Mouse (Mus musculus): ENCODE data around the gene Samd14. TPM values are rescaled to one million over a fixed set of nuclear protein-coding genes. Genes with fewer than 3 reads are reported as not detected.

Samd14 gene
- polyA plus RNA-seq, 1 experiment: 135 TPM

GRCm38 (mm10) chr11:95000548-95000947 lies 9.1 kb upstream of the Samd14 start:
- peak overlapping the region; percentile 40 for H3K4me3 ChIP-seq (replicated peaks)
- TF ChIP-seq TAL1 (IDR thresholded peaks at IDR 0.05; ENCODE audit: low read length) (no peak), GATA1 (IDR thresholded peaks at IDR 0.05; ENCODE audit: low read length) (no peak)

GRCm38 (mm10) chr11:95001058-95001457 lies 8.6 kb upstream of the Samd14 start:
- Histone ChIP-seq H3K4me1 (ENCODE audit: control insufficient read depth) (peaks cover 100% of the 10 kb centered on the region), H3K4me3 (replicated peaks) (peak overlapping the region; percentile 40), H3K9me3 (ENCODE audit: control insufficient read depth, low read length) (no peaks in the 10 kb centered on the region), H3K36me3 (ENCODE audit: control insufficient read depth) (peaks cover 100% of the 10 kb centered on the region), H3K27me3 (ENCODE audit: control insufficient read depth) (no peaks in the 10 kb centered on the region)
- no peak for TF ChIP-seq TAL1 (IDR thresholded peaks at IDR 0.05; ENCODE audit: low read length)
- TF ChIP-seq GATA1 (IDR thresholded peaks at IDR 0.05; ENCODE audit: low read length): peak; percentile 94

More at GRCm38 (mm10) chr11:95000548-95000947, 9.1 kb upstream of the Samd14 start:
- Histone ChIP-seq H3K27me3 (ENCODE audit: control insufficient read depth) (no peaks in the 10 kb centered on the region), H3K9me3 (ENCODE audit: control insufficient read depth, low read length) (no peaks in the 10 kb centered on the region), H3K36me3 (ENCODE audit: control insufficient read depth) (peaks cover 100% of the 10 kb centered on the region), H3K4me1 (ENCODE audit: control insufficient read depth) (peaks cover 100% of the 10 kb centered on the region)

- TF ChIP-seq TAL1 (IDR thresholded peaks at IDR 0.05; ENCODE audit: low read length) (no peak), GATA1 (IDR thresholded peaks at IDR 0.05; ENCODE audit: low read length) (no peak)
- H3K4me3 ChIP-seq (replicated peaks): no peak overlapping the region
- peaks cover 94% of the 10 kb centered on the region for H3K36me3 ChIP-seq (ENCODE audit: control insufficient read depth)
Observed at GRCm38 (mm10) chr11:95001584-95002347, 7.9 kb upstream of the Samd14 start.

GRCm38 (mm10) chr11:95002705-95003104 lies 7.0 kb upstream of the Samd14 start:
- Histone ChIP-seq H3K4me1 (ENCODE audit: control insufficient read depth) (peaks cover 100% of the 10 kb centered on the region), H3K4me3 (replicated peaks) (no peak overlapping the region), H3K9me3 (ENCODE audit: control insufficient read depth, low read length) (no peaks in the 10 kb centered on the region), H3K36me3 (ENCODE audit: control insufficient read depth) (peaks cover 90% of the 10 kb centered on the region), H3K27me3 (ENCODE audit: control insufficient read depth) (no peaks in the 10 kb centered on the region)
- TF ChIP-seq TAL1 (IDR thresholded peaks at IDR 0.05; ENCODE audit: low read length) (no peak), GATA1 (IDR thresholded peaks at IDR 0.05; ENCODE audit: low read length) (no peak)

More at GRCm38 (mm10) chr11:95001584-95002347, 7.9 kb upstream of the Samd14 start:
- no peaks in the 10 kb centered on the region for H3K27me3 ChIP-seq (ENCODE audit: control insufficient read depth)
- H3K9me3 ChIP-seq (ENCODE audit: control insufficient read depth, low read length): no peaks in the 10 kb centered on the region
- peaks cover 100% of the 10 kb centered on the region for H3K4me1 ChIP-seq (ENCODE audit: control insufficient read depth)

- Histone ChIP-seq H3K9me3 (ENCODE audit: control insufficient read depth, low read length) (no peaks in the 10 kb centered on the region), H3K36me3 (ENCODE audit: control insufficient read depth) (peaks cover 79% of the 10 kb centered on the region), H3K27me3 (ENCODE audit: control insufficient read depth) (no peaks in the 10 kb centered on the region), H3K4me1 (ENCODE audit: control insufficient read depth) (peaks cover 100% of the 10 kb centered on the region), H3K4me3 (replicated peaks) (no peak overlapping the region)
- TF ChIP-seq TAL1 (IDR thresholded peaks at IDR 0.05; ENCODE audit: low read length) (no peak), GATA1 (IDR thresholded peaks at IDR 0.05; ENCODE audit: low read length) (no peak)
Observed at GRCm38 (mm10) chr11:95004136-95004936, 5.3 kb upstream of the Samd14 start.

GRCm38 (mm10) chr11:95004937-95005198 lies 4.8 kb upstream of the Samd14 start:
- Histone ChIP-seq H3K9me3 (ENCODE audit: control insufficient read depth, low read length) (no peaks in the 10 kb centered on the region), H3K4me3 (replicated peaks) (no peak overlapping the region), H3K36me3 (ENCODE audit: control insufficient read depth) (peaks cover 74% of the 10 kb centered on the region), H3K4me1 (ENCODE audit: control insufficient read depth) (peaks cover 98% of the 10 kb centered on the region), H3K27me3 (ENCODE audit: control insufficient read depth) (no peaks in the 10 kb centered on the region)
- no peak for TF ChIP-seq TAL1 (IDR thresholded peaks at IDR 0.05; ENCODE audit: low read length)
- TF ChIP-seq GATA1 (IDR thresholded peaks at IDR 0.05; ENCODE audit: low read length): no peak

GRCm38 (mm10) chr11:95006038-95006437 lies 3.6 kb upstream of the Samd14 start:
- peaks cover 86% of the 10 kb centered on the region for H3K4me1 ChIP-seq (ENCODE audit: control insufficient read depth)
- H3K4me3 ChIP-seq (replicated peaks): peak overlapping the region; percentile 61
- H3K27me3 ChIP-seq (ENCODE audit: control insufficient read depth): peaks cover 4% of the 10 kb centered on the region; the same call in 1 of the 2 replicates
- TF ChIP-seq TAL1 (IDR thresholded peaks at IDR 0.05; ENCODE audit: low read length) (no peak), GATA1 (IDR thresholded peaks at IDR 0.05; ENCODE audit: low read length) (no peak)
- H3K36me3 ChIP-seq (ENCODE audit: control insufficient read depth): peaks cover 68% of the 10 kb centered on the region
- H3K9me3 ChIP-seq (ENCODE audit: control insufficient read depth, low read length): no peaks in the 10 kb centered on the region

- Histone ChIP-seq H3K27me3 (ENCODE audit: control insufficient read depth) (peaks cover 4% of the 10 kb centered on the region; the same call in 1 of the 2 replicates), H3K36me3 (ENCODE audit: control insufficient read depth) (peaks cover 67% of the 10 kb centered on the region), H3K4me1 (ENCODE audit: control insufficient read depth) (peaks cover 84% of the 10 kb centered on the region), H3K9me3 (ENCODE audit: control insufficient read depth, low read length) (no peaks in the 10 kb centered on the region), H3K4me3 (replicated peaks) (peak overlapping the region; percentile 61)
- TF ChIP-seq TAL1 (IDR thresholded peaks at IDR 0.05; ENCODE audit: low read length): no peak
- TF ChIP-seq GATA1 (IDR thresholded peaks at IDR 0.05; ENCODE audit: low read length): no peak
Observed at GRCm38 (mm10) chr11:95006525-95007219, 3.0 kb upstream of the Samd14 start.

GRCm38 (mm10) chr11:95007418-95007817 lies 2.3 kb upstream of the Samd14 start:
- Histone ChIP-seq H3K4me1 (ENCODE audit: control insufficient read depth) (peaks cover 84% of the 10 kb centered on the region), H3K36me3 (ENCODE audit: control insufficient read depth) (peaks cover 62% of the 10 kb centered on the region), H3K27me3 (ENCODE audit: control insufficient read depth) (peaks cover 4% of the 10 kb centered on the region; the same call in 1 of the 2 replicates), H3K9me3 (ENCODE audit: control insufficient read depth, low read length) (no peaks in the 10 kb centered on the region), H3K4me3 (replicated peaks) (peak overlapping the region; percentile 61)
- TF ChIP-seq TAL1 (IDR thresholded peaks at IDR 0.05; ENCODE audit: low read length): no peak

Measured in erythroblast, embryonic 14.5 days (primary cell).